Mouse (Mus musculus) liver, embryonic 15.5 days (tissue): ENCODE results near the gene Farp1. TPM values are rescaled to one million over a fixed set of nuclear protein-coding genes. Genes with fewer than 3 reads are reported as not detected.

Experiments used
- ATAC-seq: fragments of 200-750 bp; cut with Nextera tagmentation; 2 replicates; pipeline ENCODE4 v1.8.0; 2017; ENCODE audit warnings: moderate number of reproducible peaks, mild to moderate bottlenecking, moderate library complexity; ENCODE audit not compliant: insufficient read depth
- H3K27ac ChIP-seq: fragments of 300-500 bp; sonication (generic); replicated peaks from 2 replicates; pipeline ENCODE4 v1.5.1; 2015; ENCODE audit warnings: mild to moderate bottlenecking, inconsistent platforms
- H3K27me3 ChIP-seq: fragments of 300-500 bp; sonication (generic); 2 replicates; pipeline ENCODE4 v1.6.1; 2015; ENCODE audit warnings: mild to moderate bottlenecking, inconsistent platforms
- H3K36me3 ChIP-seq: fragments of 300-500 bp; sonication (generic); replicated peaks from 2 replicates; pipeline ENCODE4 v1.6.1; 2015; ENCODE audit warnings: moderate library complexity, mild to moderate bottlenecking, inconsistent platforms
- H3K4me1 ChIP-seq: fragments of 300-500 bp; sonication (generic); replicated peaks from 2 replicates; pipeline ENCODE4 v1.6.1; 2015; ENCODE audit warnings: inconsistent platforms
- H3K4me2 ChIP-seq: fragments of 300-500 bp; sonication (generic); 2 replicates; pipeline ENCODE4 v1.6.1; 2015; ENCODE audit warnings: moderate library complexity, mild to moderate bottlenecking, inconsistent platforms
- H3K4me3 ChIP-seq: fragments of 300-500 bp; sonication (generic); replicated peaks from 2 replicates; pipeline ENCODE4 v1.5.1; 2015; ENCODE audit warnings: mild to moderate bottlenecking, inconsistent platforms
- H3K9ac ChIP-seq: fragments of 300-500 bp; sonication (generic); 2 replicates; pipeline ENCODE4 v1.6.1; 2015; ENCODE audit warnings: moderate library complexity, mild to moderate bottlenecking, inconsistent platforms
- H3K9me3 ChIP-seq: fragments of 300-500 bp; sonication (generic); replicated peaks from 2 replicates; pipeline ENCODE4 v1.6.1; 2016; ENCODE audit warnings: inconsistent platforms
- WGBS: fragments of 180-500 bp; shearing (Covaris S2); methylation state at CpG from one replicate; pipeline ENCODE4 v1.1.7; 2015; ENCODE audit warnings: mixed read lengths; ENCODE audit not compliant: insufficient replicate concordance; 5-methylcytosine and 5-hydroxymethylcytosine counted together
- polyA plus RNA-seq: library from polyadenylated mRNA; unstranded; fragments of >200 nt; fragmentation: Nextera tagmentation; extraction: Ambion mirVana; gene quantifications from 2 replicates; pipeline ENCODE4 v1.2.1, GENCODE M21; 2015

Gene Farp1
- polyA plus RNA-seq, 1 experiment from 2014 or later: 3.2 TPM

GRCm38 (mm10) chr14:121058481-121058880, 23.5 kb downstream of the Farp1 start:
- no peak for ATAC-seq
- WGBS: 68% methylated on average over 1 of the region's 1 CpGs

GRCm38 (mm10) chr14:121059266-121059665, 24.3 kb downstream of the Farp1 start:
- peaks cover 9% of the 10 kb centered on the region; the same call in 1 of the 2 replicates for H3K4me1 ChIP-seq
- no peak for ATAC-seq
- no peaks in the 10 kb centered on the region for H3K36me3 ChIP-seq
- 74% methylated on average over 10 of the region's 10 CpGs for WGBS
- H3K4me3 ChIP-seq: no peak overlapping the region
- no peaks in the 10 kb centered on the region for H3K9me3 ChIP-seq
- H3K27me3 ChIP-seq: no peaks in the 10 kb centered on the region
- no peak overlapping the region for H3K9ac ChIP-seq
- H3K27ac ChIP-seq: no peak overlapping the region
- no peak overlapping the region for H3K4me2 ChIP-seq

More at GRCm38 (mm10) chr14:121058481-121058880, 23.5 kb downstream of the Farp1 start:
- Histone ChIP-seq H3K9ac (no peak overlapping the region), H3K4me1 (peaks cover 9% of the 10 kb centered on the region; the same call in 1 of the 2 replicates), H3K27ac (no peak overlapping the region), H3K27me3 (no peaks in the 10 kb centered on the region), H3K4me3 (no peak overlapping the region), H3K36me3 (no peaks in the 10 kb centered on the region), H3K9me3 (no peaks in the 10 kb centered on the region), H3K4me2 (no peak overlapping the region)

GRCm38 (mm10) chr14:121060484-121060883, 25.5 kb downstream of the Farp1 start:
- Histone ChIP-seq H3K4me2 (no peak overlapping the region), H3K4me3 (no peak overlapping the region), H3K27me3 (no peaks in the 10 kb centered on the region), H3K4me1 (peaks cover 9% of the 10 kb centered on the region; the same call in 1 of the 2 replicates), H3K36me3 (no peaks in the 10 kb centered on the region), H3K27ac (no peak overlapping the region), H3K9ac (no peak overlapping the region), H3K9me3 (no peaks in the 10 kb centered on the region)
- WGBS: 74% methylated on average over 11 of the region's 11 CpGs
- ATAC-seq: no peak

- peaks cover 9% of the 10 kb centered on the region; the same call in 1 of the 2 replicates for H3K4me1 ChIP-seq
- 0 out of 2 replicates have a peak, but pooled peaks cover 3% of the 10 kb centered on the region for H3K36me3 ChIP-seq
- H3K9me3 ChIP-seq: no peaks in the 10 kb centered on the region
- H3K27ac ChIP-seq: 0 out of 2 replicates have a peak overlapping the region, but pooled peaks have one; percentile 29
- H3K27me3 ChIP-seq: no peaks in the 10 kb centered on the region
- H3K4me3 ChIP-seq: no peak overlapping the region
- no peak overlapping the region for H3K4me2 ChIP-seq
- no peak for ATAC-seq
- 55% methylated on average over 4 of the region's 4 CpGs for WGBS
- no peak overlapping the region for H3K9ac ChIP-seq
Measured at GRCm38 (mm10) chr14:121061686-121062085, 26.7 kb downstream of the Farp1 start.

GRCm38 (mm10) chr14:121062238-121063082, 27.5 kb downstream of the Farp1 start:
- Histone ChIP-seq H3K27me3 (no peaks in the 10 kb centered on the region), H3K36me3 (0 out of 2 replicates have a peak, but pooled peaks cover 3% of the 10 kb centered on the region), H3K4me2 (no peak overlapping the region), H3K27ac (0 out of 2 replicates have a peak overlapping the region, but pooled peaks have one; percentile 29), H3K9ac (no peak overlapping the region), H3K9me3 (no peaks in the 10 kb centered on the region), H3K4me1 (peaks cover 9% of the 10 kb centered on the region; the same call in 1 of the 2 replicates), H3K4me3 (no peak overlapping the region)
- 60% methylated on average over 14 of the region's 14 CpGs for WGBS
- peak; percentile 22; the same call in 1 of the 2 replicates for ATAC-seq

- Histone ChIP-seq H3K9ac (no peak overlapping the region), H3K4me3 (no peak overlapping the region), H3K27ac (no peak overlapping the region), H3K9me3 (no peaks in the 10 kb centered on the region), H3K4me2 (no peak overlapping the region), H3K4me1 (peaks cover 6% of the 10 kb centered on the region; the same call in 1 of the 2 replicates), H3K27me3 (no peaks in the 10 kb centered on the region), H3K36me3 (0 out of 2 replicates have a peak, but pooled peaks cover 3% of the 10 kb centered on the region)
- no peak for ATAC-seq
- 42% methylated on average over 1 of the region's 1 CpGs for WGBS
Measured at GRCm38 (mm10) chr14:121064726-121065125, 29.7 kb downstream of the Farp1 start.

GRCm38 (mm10) chr14:121073093-121073866, 38.3 kb downstream of the Farp1 start:
- Histone ChIP-seq H3K4me3 (no peak overlapping the region), H3K9me3 (no peaks in the 10 kb centered on the region), H3K4me2 (no peak overlapping the region), H3K36me3 (no peaks in the 10 kb centered on the region), H3K27me3 (no peaks in the 10 kb centered on the region), H3K4me1 (no peaks in the 10 kb centered on the region), H3K27ac (no peak overlapping the region), H3K9ac (no peak overlapping the region)
- ATAC-seq: no peak
- WGBS: 75% methylated on average over 5 of the region's 5 CpGs

GRCm38 (mm10) chr14:121074197-121074734, 39.3 kb downstream of the Farp1 start:
- Histone ChIP-seq H3K36me3 (peaks cover 3% of the 10 kb centered on the region; the same call in 1 of the 2 replicates), H3K27me3 (no peaks in the 10 kb centered on the region), H3K9ac (no peak overlapping the region), H3K4me1 (no peaks in the 10 kb centered on the region), H3K27ac (no peak overlapping the region), H3K4me2 (no peak overlapping the region), H3K4me3 (no peak overlapping the region), H3K9me3 (no peaks in the 10 kb centered on the region)
- ATAC-seq: no peak
- WGBS: 59% methylated on average over 2 of the region's 2 CpGs

GRCm38 (mm10) chr14:121080739-121081138, 45.7 kb downstream of the Farp1 start:
- 49% methylated on average over 5 of the region's 5 CpGs for WGBS

GRCm38 (mm10) chr14:121082341-121082740, 47.3 kb downstream of the Farp1 start:
- Histone ChIP-seq H3K36me3 (peaks cover 3% of the 10 kb centered on the region; the same call in 1 of the 2 replicates), H3K9ac (no peak overlapping the region), H3K9me3 (no peaks in the 10 kb centered on the region), H3K27me3 (no peaks in the 10 kb centered on the region), H3K4me2 (no peak overlapping the region), H3K4me1 (no peaks in the 10 kb centered on the region), H3K27ac (no peak overlapping the region), H3K4me3 (no peak overlapping the region)
- 47% methylated on average over 7 of the region's 7 CpGs for WGBS
- ATAC-seq: no peak

More at GRCm38 (mm10) chr14:121080739-121081138, 45.7 kb downstream of the Farp1 start:
- Histone ChIP-seq H3K27ac (no peak overlapping the region), H3K27me3 (no peaks in the 10 kb centered on the region), H3K9ac (no peak overlapping the region), H3K36me3 (peaks cover 3% of the 10 kb centered on the region; the same call in 1 of the 2 replicates), H3K4me2 (no peak overlapping the region), H3K4me1 (no peaks in the 10 kb centered on the region), H3K9me3 (no peaks in the 10 kb centered on the region), H3K4me3 (no peak overlapping the region)
- ATAC-seq: no peak
